Mouse (Mus musculus): Measurements from ENCODE around the gene Erich6.
"Not testable (repeated sequence)": the region's sequence is repeated elsewhere in the genome, so short reads cannot be mapped to it uniquely, and the experiment has no call there.

The Erich6 gene

DNA sequence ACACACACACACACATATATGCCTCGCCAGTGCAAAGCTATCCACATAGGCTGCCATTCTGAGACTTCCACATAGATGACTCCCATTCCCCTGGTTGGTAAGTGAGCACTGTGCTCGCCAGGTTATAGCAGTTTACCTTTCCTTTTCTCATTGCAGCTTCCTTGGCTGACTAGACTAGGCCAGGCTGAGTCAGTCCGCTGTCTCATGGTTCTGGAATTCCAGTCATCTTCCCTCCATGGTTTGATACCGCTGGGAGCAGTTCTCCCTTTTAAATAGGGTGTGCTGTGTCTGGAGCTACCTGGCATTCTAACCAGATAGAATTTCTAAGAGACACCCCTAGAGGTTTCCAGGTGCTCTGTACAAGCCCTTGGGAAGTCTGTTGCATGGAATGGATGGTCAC lies 9.2 kb upstream of the Erich6 start:
- no peak for DNase-seq (ENCODE audit: low spot score)

DNA sequence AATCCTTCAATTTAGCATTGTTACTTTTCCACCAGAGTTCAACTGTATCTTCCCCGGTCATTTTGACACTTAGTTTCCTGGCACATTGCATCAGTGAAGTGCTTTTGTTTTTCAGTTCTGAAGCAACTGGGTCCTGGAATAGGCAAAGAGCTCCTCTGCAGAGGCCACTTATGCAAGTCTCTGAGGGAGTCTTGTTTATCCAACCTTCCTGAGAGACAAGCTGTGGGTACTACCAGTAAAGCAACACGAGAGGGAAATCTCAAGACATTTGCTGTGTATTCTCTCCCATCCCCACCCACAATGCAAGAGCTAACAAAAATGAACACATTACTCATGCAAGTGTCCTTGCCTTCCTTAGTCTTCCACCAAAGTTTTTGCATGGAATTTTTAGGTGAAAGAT lies 5.3 kb downstream of the Erich6 start:
- no peak for DNase-seq (ENCODE audit: low spot score)

DNA sequence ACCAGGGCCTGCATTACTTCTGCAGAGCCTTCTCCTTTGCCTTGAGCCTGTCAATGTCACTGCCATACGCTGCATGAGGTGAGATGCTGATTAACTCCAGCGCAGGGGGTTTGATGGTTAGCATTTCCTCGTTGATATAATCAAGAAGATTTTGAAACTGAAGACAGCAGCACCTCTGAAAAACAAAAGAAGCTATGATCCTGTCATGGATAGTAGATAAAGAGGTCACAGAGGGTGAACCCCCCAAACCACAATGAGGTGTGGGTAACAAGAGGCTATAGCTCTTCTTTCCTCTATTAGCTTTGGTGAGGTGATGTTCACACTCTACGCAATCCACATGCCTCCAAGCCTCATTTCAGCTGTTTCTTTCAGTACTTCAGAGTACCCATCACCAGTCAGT lies 12.0 kb downstream of the Erich6 start:
- DNase-seq (ENCODE audit: low spot score) = no peak

DNA sequence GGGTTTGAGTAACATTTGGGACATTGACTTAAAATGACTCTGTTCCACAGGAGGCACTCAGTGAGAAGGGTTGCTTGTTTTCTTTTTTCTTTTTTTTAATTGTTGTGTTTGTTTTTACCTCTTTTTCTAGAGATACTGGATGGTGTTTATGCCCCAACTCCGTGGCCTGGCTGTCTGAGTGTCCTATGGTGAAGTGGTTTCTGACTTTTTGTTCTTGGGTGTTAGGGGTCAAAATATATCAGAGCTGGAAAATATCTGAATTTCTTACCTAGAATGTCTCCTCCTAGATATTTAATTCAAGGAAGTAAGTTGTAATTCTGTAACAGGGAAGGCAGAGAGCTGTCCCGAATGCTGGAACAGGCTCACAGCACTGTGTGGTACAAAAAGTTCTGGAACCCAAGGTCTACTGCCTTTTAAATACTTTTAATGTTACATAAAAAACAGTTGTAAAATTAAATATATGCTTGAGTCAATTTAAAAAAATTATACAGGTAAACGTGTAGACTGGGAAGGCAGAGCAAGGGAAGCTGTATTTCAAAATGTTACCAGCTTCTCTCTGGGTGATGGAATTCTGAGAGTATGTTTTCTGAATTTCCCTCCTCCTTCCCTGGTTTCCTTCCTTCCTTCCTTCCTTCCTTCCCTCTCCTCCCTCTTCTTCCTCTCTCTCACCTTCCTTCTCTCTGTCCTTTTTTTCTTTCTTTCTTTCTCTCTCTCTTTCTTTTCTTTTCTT lies 14.2 kb downstream of the Erich6 start:
- no peak for DNase-seq (ENCODE audit: low spot score)

- no peak for DNase-seq (ENCODE audit: low spot score)
These were observed 15.9 kb downstream of the Erich6 start for GRCm38 (mm10) chr3:58621066-58621465.

DNA sequence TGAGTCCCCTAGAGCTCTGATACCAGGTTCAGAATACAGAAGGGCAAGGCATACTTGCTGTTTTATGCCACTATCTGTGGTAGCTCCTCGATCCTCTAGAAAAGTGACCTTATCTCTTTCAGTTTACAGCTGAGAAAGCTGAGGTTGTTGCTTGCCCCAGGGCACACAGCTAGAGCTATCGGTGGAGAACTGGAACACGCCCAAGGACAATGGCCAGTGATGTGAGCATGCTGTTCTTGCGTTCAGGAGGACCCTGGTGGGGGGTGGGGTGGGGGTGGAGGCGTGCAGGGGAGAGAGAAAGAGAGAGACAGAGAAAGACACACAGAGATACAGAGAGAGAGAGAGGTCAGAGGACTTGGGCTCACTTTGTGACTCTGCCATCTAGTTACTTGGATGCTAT lies 27.0 kb downstream of the Erich6 start:
- no peak for DNase-seq (ENCODE audit: low spot score)

DNA sequence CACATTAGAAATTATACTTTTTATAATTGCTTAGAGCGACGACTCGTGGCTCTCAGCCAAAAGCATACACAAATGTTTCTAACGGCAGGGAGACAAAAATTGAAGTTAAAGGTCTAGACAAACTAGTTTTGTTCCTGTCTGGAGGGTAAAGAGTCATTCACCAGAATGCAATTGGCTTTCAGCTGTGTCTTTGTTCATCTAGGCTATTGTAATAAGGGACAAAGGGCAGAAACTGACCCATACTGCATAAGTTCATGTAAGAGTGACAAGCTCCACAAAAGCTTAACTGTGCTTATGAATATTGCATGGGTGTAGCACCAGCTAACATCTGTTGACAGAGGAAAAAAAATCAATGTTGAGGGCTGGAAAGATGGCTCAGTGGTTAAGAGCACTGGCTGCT lies 28.5 kb downstream of the Erich6 start:
- DNase-seq (ENCODE audit: low spot score) = no peak

- no peak for DNase-seq (ENCODE audit: low spot score)
These were observed 43.4 kb downstream of the Erich6 start for GRCm38 (mm10) chr3:58593623-58594022.

DNA sequence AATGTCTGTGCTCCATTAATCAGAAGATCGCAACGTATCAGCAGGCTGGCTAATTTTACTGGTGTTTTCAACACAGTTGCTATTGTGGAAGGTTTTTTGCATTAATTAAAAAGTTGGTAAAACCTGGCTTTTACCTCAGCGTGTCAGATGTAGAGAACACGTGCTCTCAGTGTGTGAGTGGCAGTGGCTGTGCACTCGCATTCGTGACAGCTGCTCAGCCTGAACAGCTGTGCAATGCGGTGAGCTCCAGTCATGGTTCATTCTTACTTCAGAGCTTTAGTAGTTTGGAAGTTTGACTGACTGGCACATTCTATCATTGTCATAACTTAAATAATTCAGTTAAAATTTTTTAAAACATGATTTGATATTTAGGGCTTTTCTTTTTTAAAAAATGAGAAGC lies 44.3 kb downstream of the Erich6 start:
- not testable (repeated sequence) for DNase-seq (ENCODE audit: low spot score)

- not testable (repeated sequence) for DNase-seq (ENCODE audit: low spot score)
These were observed 46.5 kb downstream of the Erich6 start for GRCm38 (mm10) chr3:58590544-58590943.

GRCm38 (mm10) chr3:58582788-58583426 lies 54.1 kb downstream of the Erich6 start:
- DNase-seq (ENCODE audit: low spot score) = peak; percentile 70

DNA sequence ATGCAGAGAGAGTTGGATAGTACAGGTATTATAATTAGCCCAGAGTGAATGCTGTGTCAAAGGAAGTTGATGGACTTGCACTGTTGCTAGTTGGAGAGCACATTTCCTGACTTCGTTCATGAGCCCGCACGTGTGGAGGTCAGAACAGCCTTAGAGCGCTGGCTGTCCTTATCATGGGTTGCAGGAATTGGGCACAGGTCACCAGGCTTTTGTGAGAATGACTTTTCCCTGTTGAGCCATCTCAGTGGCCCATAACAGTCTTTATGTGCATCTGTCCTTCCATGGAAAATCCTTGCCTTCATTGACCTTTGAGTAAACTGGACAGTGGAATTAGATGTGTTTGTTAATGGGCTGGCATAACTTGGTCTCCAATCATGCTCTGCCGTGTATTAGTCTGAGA lies 54.7 kb downstream of the Erich6 start:
- DNase-seq (ENCODE audit: low spot score) = no peak

DNA sequence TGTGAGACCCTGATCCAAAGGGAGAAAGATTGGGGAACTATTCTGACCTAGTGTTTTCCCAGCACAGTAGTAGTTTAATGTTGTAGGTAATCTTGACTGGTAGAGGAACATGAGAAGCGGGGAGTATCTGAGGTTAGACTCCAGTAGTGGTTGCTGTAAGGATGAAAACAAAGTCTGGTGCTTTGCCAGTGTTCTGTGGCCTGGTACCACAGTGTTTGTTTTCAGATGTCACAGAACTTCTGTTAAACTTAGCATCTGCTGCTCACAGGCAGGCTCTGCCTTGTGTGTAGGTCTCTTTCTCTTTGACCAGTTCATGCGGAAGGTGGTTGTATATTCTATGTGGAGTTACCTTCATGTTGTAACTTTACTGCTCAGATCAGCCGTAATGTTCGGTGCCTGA lies 55.5 kb downstream of the Erich6 start:
- DNase-seq (ENCODE audit: low spot score) = peak; percentile 75

- no peak for DNase-seq (ENCODE audit: low spot score)
These were observed 59.4 kb downstream of the Erich6 start for GRCm38 (mm10) chr3:58577506-58578050.

- no peak for DNase-seq (ENCODE audit: low spot score)
These were observed 59.9 kb downstream of the Erich6 start for GRCm38 (mm10) chr3:58577067-58577503.

DNA sequence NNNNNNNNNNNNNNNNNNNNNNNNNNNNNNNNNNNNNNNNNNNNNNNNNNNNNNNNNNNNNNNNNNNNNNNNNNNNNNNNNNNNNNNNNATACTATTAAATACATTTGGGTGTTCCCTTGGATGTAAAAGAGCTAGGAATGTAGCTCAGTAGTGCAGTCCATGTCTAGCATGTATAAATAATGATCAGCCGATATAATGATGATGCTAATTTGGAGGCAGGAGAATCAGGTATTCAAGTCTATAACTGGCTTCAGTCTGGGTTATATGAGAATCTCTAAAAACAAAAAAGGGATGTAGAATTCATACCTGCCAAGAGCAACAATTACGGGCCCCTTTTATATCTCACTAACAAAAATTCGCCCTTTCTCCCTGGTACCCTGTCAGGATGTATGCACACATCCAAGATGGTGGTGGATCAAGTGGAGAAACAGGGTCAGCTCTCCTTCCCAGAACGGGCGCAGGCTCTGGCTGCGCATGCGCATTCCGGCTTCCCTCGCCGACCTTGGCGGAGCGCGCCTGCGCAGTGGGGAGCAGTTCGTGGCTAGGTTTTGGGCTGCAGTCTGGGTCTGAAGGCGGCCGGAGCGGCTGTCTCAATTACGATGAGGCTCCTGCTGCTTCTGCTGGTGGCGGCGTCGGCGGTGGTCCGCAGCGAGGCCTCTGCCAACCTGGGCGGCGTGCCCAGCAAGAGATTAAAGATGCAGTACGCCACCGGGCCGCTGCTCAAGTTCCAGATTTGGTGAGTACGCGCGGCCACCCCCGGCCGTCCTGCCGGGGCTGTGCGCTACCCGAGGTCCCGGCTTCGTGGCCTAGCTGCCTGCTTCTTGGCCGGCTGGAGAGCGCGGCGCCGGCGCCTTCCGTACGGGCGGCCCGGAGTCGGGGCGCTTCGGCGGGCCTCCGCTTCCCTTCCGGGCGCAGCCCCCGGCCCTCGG lies 60.6 kb downstream of the Erich6 start, which contains the start of gene Selenot:
Gene Selenot (plus strand): TSS at position 500 of the 930 bp plus-strand sequence.
- peak; percentile 92 for DNase-seq (ENCODE audit: low spot score)

DNA sequence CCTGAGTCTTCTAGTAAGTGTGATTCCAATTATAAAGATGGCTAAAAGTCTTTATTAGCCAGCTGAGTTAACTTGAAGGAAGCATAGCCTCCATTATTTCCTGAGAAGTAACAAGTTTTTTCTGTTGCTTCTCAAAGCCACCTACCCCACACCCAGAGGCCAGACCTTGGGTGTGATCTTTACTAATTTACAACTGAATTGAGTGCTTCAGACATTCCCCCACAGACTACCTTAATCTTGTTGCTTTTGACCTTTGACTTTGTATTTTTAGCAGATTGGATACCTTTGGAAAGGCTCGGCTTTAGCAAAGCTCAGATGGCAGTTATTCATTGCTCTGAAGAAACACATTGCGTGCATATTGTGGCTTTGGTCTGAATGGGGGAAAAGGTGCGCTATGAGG lies 66.2 kb downstream of the Erich6 start:
- DNase-seq (ENCODE audit: low spot score) = no peak

Data from T-cell, adult 2 months (primary cell).